Mouse (Mus musculus): ENCODE data around the gene Dgcr2. TPM values are rescaled to one million over a fixed set of nuclear protein-coding genes. Genes with fewer than 3 reads are reported as not detected.
A peak's percentile ranks its signal among the peaks of the same experiment; 100 is the strongest.

Gene Dgcr2
- polyA plus RNA-seq, 1 experiment from 2014 or later, result 98.6 TPM

DNA sequence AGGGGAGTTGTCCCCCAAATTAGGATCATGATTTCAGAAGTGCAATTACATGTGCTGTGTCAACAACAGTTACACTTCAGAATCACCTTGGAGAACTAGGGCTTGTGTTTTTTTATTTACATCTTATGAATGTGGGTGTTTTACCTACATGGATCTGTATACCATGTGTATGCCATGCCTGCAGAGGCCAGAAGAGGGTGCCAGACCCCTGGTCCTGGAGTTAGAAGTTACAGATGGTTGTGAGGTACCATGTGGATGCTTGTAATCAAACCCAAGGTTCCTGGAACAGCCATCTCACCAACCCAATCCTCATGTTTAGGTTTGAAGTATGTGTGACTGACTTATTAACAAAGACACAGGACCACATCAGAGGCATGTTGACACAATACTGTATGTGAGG lies 39.8 kb downstream of the Dgcr2 start:
- H3K27ac ChIP-seq (replicated peaks), result no peak overlapping the region
- H3K4me3 ChIP-seq, result no peak overlapping the region
- peak; percentile 40 for DNase-seq (ENCODE audit: low spot score)
- no peaks in the 10 kb centered on the region for H3K4me1 ChIP-seq
- peaks cover 91% of the 10 kb centered on the region for H3K36me3 ChIP-seq (replicated peaks)
- no peaks in the 10 kb centered on the region for H3K27me3 ChIP-seq (replicated peaks; ENCODE audit: low read depth, poor library complexity, severe bottlenecking)
- H3K9me3 ChIP-seq, result no peaks in the 10 kb centered on the region

DNA sequence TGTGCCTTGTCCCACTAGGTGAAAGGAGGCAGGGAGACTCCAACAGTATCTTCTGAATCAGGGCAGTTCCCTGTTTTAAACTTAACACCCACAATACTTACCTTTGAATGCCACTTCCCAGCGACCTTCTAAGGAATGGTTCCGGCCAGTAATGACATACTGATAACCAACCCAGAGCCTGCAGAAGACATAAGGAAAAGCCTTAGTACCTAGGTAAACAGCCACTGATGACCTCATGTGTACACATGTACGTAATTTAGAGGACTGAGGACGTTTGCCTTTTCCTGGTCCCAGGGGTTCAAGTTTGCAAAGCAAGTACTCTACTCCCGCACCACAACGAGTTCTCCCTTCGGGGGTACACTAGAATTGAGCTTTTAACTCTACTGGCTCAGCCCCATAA lies 41.2 kb downstream of the Dgcr2 start:
- WGBS, result 92% methylated on average over 7 of the region's 7 CpGs
- Histone ChIP-seq H3K4me3 (no peak overlapping the region), H3K36me3 (replicated peaks) (peaks cover 96% of the 10 kb centered on the region), H3K9me3 (no peaks in the 10 kb centered on the region), H3K27me3 (replicated peaks; ENCODE audit: low read depth, poor library complexity, severe bottlenecking) (no peaks in the 10 kb centered on the region), H3K27ac (replicated peaks) (no peak overlapping the region), H3K4me1 (no peaks in the 10 kb centered on the region)
- no peak for DNase-seq (ENCODE audit: low spot score)

DNA sequence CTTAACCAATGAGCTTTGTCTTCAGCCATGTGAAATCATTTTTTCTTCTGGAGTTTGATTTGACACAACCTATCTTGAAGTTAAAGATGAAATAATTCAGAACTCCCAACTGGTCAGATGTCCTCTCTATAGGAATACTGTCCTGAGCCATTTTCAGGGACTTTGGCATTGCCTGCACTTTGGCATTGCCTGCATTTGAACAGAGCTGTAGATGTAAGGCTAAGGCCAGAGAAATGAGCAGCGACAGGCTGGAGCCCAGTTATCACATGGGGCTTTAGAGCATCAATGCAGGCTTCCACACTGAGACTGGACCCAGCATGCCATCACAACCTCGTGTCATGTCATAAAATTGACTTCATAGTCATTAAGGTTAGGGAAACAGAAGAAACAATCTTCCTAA lies 45.1 kb downstream of the Dgcr2 start:
- 90% methylated on average over 2 of the region's 2 CpGs for WGBS
- H3K27ac ChIP-seq (replicated peaks), result no peak overlapping the region
- H3K36me3 ChIP-seq (replicated peaks), result peaks cover 97% of the 10 kb centered on the region
- no peaks in the 10 kb centered on the region for H3K9me3 ChIP-seq
- no peaks in the 10 kb centered on the region for H3K4me1 ChIP-seq
- no peak overlapping the region for H3K4me3 ChIP-seq
- DNase-seq (ENCODE audit: low spot score), result no peak
- no peaks in the 10 kb centered on the region for H3K27me3 ChIP-seq (replicated peaks; ENCODE audit: low read depth, poor library complexity, severe bottlenecking)

DNA sequence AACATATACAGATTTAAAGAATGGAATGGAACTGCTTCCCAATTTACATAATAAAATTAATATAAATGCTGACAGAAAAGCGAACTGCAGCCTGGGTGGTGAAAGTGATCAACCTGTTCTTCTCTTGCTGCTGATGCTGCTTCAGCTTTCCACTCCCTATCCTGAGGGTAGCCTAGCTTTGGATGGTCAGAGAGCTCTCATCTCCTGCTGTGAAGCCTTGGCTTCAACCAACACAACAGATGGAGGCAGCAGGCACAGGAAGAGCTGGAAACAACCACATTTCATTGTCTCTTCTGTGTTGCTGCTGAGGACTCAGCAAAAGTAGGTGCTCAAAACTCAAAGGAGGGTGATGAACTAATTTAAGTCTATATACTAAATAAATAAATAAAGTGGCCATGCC lies 46.5 kb downstream of the Dgcr2 start:
- WGBS, result 96% methylated on average over 1 of the region's 1 CpGs
- Histone ChIP-seq H3K36me3 (replicated peaks) (peaks cover 97% of the 10 kb centered on the region), H3K27ac (replicated peaks) (no peak overlapping the region), H3K27me3 (replicated peaks; ENCODE audit: low read depth, poor library complexity, severe bottlenecking) (no peaks in the 10 kb centered on the region), H3K4me1 (no peaks in the 10 kb centered on the region), H3K4me3 (no peak overlapping the region), H3K9me3 (no peaks in the 10 kb centered on the region)
- DNase-seq (ENCODE audit: low spot score), result no peak

DNA sequence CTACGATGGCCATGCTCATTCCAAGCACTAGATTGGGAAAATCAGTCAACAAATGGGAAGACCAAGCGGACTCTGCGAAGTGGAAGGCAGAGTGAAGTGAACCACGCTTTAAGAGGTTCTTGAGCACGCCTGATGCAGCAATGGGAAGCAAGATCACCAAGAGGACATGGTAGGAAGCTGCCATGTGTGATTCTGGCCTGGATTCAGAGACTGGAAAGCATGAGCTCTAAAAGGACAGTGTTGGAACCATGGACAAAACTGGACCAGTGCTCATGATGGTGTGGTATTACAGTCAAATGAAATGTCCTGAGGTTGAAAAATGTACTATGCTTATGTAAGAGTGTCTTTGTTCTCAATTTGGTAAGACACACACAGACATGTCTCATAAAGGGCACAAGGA lies 47.0 kb downstream of the Dgcr2 start:
- Histone ChIP-seq H3K4me3 (no peak overlapping the region), H3K27me3 (replicated peaks; ENCODE audit: low read depth, poor library complexity, severe bottlenecking) (no peaks in the 10 kb centered on the region), H3K9me3 (no peaks in the 10 kb centered on the region), H3K36me3 (replicated peaks) (peaks cover 97% of the 10 kb centered on the region), H3K4me1 (no peaks in the 10 kb centered on the region), H3K27ac (replicated peaks) (no peak overlapping the region)
- no peak for DNase-seq (ENCODE audit: low spot score)
- 96% methylated on average over 5 of the region's 5 CpGs for WGBS

DNA sequence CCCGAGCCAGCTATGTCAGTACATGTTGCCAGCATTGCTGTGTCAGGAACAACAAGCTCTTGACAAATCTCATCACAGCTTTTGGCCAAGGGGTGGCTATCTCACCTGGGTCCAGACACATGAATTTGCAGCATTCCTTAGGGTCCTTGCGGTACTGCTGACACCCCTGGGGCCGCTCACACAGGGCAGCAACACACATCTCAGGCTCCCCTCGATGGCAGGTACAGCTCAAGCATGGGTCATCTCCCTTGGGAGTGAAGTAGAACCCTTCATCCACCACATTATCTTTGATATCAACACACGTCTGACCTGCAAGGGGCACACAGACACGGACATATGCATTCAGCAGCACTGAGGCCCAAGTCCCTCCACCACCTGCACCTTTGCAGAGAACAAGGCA lies 48.9 kb downstream of the Dgcr2 start:
- Histone ChIP-seq H3K27me3 (replicated peaks; ENCODE audit: low read depth, poor library complexity, severe bottlenecking) (no peaks in the 10 kb centered on the region), H3K4me1 (no peaks in the 10 kb centered on the region), H3K4me3 (no peak overlapping the region), H3K36me3 (replicated peaks) (peaks cover 98% of the 10 kb centered on the region), H3K27ac (replicated peaks) (no peak overlapping the region), H3K9me3 (no peaks in the 10 kb centered on the region)
- WGBS, result 85% methylated on average over 6 of the region's 6 CpGs
- DNase-seq (ENCODE audit: low spot score), result no peak

DNA sequence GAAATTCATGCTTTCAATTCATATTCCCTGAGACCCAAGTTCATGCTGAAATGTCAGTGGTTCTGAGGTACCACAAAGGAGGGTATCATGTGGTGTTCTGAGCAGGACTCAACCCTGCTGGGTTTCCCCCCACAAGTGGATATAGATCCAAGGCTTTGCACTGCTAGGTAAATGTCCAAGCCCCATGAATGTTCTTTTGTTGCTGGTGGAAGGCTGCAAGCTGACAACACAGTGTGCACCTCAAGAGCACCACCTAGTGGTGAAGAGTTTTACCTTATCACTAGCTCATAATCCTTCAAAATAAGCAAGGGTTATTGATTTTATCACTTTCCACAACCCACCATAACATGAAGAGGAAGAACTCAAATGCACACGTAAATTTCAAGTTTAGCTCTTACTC lies 49.4 kb downstream of the Dgcr2 start:
- Histone ChIP-seq H3K4me3 (no peak overlapping the region), H3K9me3 (no peaks in the 10 kb centered on the region), H3K36me3 (replicated peaks) (peaks cover 98% of the 10 kb centered on the region), H3K4me1 (no peaks in the 10 kb centered on the region), H3K27me3 (replicated peaks; ENCODE audit: low read depth, poor library complexity, severe bottlenecking) (no peaks in the 10 kb centered on the region), H3K27ac (replicated peaks) (no peak overlapping the region)
- DNase-seq (ENCODE audit: low spot score), result no peak
- WGBS, result 31% methylated on average over 1 of the region's 1 CpGs

DNA sequence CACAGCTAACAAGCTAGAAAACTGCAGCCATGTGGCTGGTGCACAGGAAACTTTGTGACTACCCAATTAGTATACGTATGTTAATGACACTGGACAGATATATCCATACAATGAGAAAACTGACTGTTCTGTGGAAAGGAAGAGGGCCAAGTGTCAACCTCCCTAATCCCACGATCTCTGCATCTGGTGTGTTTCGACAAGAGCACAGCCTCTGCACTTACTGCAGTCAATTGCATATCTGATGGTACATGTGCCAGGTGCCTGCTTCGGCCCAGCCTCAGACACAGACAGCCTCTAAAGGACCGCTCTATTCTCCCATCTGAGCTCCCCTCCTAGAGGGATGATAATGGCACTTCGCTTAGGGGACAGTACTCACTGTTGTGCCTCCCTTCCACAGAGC lies 49.9 kb downstream of the Dgcr2 start:
- no peaks in the 10 kb centered on the region for H3K27me3 ChIP-seq (replicated peaks; ENCODE audit: low read depth, poor library complexity, severe bottlenecking)
- no peak overlapping the region for H3K27ac ChIP-seq (replicated peaks)
- H3K4me1 ChIP-seq, result no peaks in the 10 kb centered on the region
- H3K4me3 ChIP-seq, result no peak overlapping the region
- H3K9me3 ChIP-seq, result no peaks in the 10 kb centered on the region
- 94% methylated on average over 6 of the region's 6 CpGs for WGBS
- DNase-seq (ENCODE audit: low spot score), result no peak
- peaks cover 98% of the 10 kb centered on the region for H3K36me3 ChIP-seq (replicated peaks)

DNA sequence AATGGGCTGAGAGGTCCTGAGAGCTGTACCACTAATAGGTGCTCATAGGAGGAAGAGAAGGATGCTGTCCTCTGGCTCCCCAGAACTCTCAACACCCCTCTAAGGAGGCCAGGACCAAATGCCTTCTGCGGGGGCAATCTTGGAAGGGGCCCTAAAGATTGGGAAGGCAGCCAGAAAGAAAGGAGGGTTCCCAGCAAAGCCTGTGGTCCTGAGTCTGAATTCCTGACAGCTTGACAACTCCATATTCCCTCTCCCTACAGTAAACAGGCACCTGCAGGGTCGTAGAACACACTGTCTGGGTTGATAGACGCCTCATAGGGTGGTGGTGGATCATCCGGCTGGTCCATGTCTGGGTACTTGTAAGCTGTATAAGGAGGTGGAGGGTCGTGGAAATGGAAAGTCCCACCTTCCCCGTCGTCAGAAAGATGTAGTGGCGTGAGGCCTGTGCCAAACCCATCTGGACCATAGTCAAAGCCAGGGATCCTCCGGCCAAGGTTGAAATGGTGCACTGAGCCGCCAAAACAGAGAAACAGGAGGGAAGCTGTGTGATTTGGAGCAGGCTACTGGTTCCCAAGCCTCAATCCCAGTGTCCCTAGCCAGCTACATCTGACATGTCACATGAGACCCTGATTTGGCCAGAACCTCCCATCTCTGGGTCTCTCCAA lies 54.5 kb downstream of the Dgcr2 start:
- 92% methylated on average over 10 of the region's 10 CpGs for WGBS
- Histone ChIP-seq H3K9me3 (no peaks in the 10 kb centered on the region), H3K36me3 (replicated peaks) (peaks cover 95% of the 10 kb centered on the region), H3K4me1 (no peaks in the 10 kb centered on the region), H3K4me3 (no peak overlapping the region), H3K27ac (replicated peaks) (no peak overlapping the region), H3K27me3 (replicated peaks; ENCODE audit: low read depth, poor library complexity, severe bottlenecking) (no peaks in the 10 kb centered on the region)
- DNase-seq (ENCODE audit: low spot score), result no peak

DNA sequence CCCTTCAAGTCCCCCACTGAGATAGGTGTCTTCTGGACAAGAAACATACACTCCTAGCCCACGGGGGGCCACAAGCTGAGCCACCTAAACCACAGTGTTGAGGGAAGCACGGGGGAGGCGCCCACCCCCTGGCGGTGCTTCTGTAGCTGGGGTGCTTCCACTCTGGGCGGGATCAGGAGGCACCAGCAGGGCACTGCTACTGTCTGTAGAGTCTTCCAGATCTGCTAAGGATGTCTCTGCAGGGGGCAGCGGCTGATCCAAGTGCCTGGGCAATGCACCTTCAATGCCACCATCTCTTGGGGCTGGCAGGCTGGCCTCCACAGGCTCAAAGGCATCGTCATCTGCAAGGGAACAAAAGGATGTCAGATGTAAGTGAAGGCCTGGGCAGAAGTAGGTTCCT lies 55.9 kb downstream of the Dgcr2 start:
- H3K9me3 ChIP-seq, result no peaks in the 10 kb centered on the region
- no peak overlapping the region for H3K4me3 ChIP-seq
- H3K27ac ChIP-seq (replicated peaks), result no peak overlapping the region
- DNase-seq (ENCODE audit: low spot score), result no peak
- no peaks in the 10 kb centered on the region for H3K4me1 ChIP-seq
- WGBS, result 94% methylated on average over 7 of the region's 7 CpGs
- H3K36me3 ChIP-seq (replicated peaks), result peaks cover 86% of the 10 kb centered on the region
- peaks cover 8% of the 10 kb centered on the region for H3K27me3 ChIP-seq (replicated peaks; ENCODE audit: low read depth, poor library complexity, severe bottlenecking)

DNA sequence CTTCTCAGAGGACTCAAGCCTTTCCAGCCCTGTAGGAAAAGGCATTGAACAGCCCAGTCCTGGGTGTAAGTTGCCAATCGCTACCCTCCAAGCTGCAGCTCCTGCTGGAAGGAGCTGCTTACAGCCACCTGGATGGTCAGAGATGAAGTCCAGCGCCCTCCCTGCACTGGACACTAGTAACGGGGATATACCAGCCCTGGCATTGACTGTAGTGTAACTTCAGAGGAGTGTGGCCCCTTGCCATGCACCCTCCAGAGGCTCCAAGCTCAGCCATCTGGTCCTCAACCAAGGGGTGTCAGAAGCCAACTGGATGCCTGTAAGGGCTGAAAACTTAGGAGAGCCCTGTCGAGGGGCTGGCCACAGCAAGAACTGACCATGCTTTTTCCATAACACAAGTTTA lies 58.4 kb downstream of the Dgcr2 start:
- Histone ChIP-seq H3K4me3 (no peak overlapping the region), H3K27me3 (replicated peaks; ENCODE audit: low read depth, poor library complexity, severe bottlenecking) (peaks cover 33% of the 10 kb centered on the region), H3K36me3 (replicated peaks) (peaks cover 61% of the 10 kb centered on the region), H3K9me3 (no peaks in the 10 kb centered on the region), H3K4me1 (no peaks in the 10 kb centered on the region), H3K27ac (replicated peaks) (no peak overlapping the region)
- 79% methylated on average over 4 of the region's 4 CpGs for WGBS
- no peak for DNase-seq (ENCODE audit: low spot score)

DNA sequence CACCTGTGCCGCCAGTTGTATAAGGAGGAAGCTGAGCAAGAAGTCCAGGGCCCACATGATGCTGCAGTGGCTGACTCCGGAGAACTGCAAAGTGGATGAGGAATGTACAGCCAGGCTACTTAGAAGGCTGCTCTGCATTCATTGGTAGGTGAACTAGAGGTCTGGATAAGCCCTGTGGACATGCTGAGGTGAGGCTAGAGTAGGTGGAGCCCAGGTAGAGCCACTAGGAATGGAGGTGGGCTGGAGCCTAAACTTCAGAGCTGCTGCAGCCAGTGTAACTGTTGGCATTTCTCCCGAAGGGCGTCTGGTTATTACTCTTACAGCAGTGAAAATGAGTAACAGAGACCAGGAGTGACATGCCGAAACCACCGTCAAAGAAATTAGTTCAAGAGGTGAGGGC lies 60.3 kb downstream of the Dgcr2 start, which contains the start of gene Car15:
TSS of gene Car15 (minus strand) at position 314 of the 400 bp plus-strand sequence.
- Histone ChIP-seq H3K36me3 (replicated peaks) (peaks cover 42% of the 10 kb centered on the region), H3K27me3 (replicated peaks; ENCODE audit: low read depth, poor library complexity, severe bottlenecking) (peaks cover 52% of the 10 kb centered on the region), H3K4me3 (no peak within 1 kb of the TSS), H3K4me1 (peaks cover 14% of the 10 kb centered on the region), H3K27ac (replicated peaks) (no peak within 1 kb of the TSS), H3K9me3 (no peaks in the 10 kb centered on the region)
- no peak for DNase-seq (ENCODE audit: low spot score)
- 80% methylated on average over 6 of the region's 6 CpGs for WGBS

DNA sequence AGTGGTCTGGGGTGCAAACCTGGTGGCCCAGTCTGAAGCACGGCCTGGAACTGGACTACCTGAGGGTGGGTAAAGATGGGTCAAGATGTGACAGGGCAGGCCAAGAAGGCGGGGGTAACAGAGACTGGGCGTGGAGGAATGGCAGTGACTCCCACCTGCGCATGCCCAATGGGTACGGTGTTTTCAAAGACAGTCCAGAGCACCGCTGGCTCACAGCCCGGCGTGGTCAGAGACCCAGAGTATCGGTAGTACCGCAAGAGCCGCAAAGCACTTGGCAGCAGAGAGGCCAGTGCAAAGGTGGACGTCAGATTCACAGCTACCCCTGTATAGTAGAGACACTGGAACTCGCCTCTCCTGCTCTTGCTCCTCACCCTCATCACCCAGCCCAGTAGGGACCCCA lies 62.9 kb downstream of the Dgcr2 start:
- H3K36me3 ChIP-seq (replicated peaks), result peaks cover 16% of the 10 kb centered on the region
- peaks cover 23% of the 10 kb centered on the region for H3K4me1 ChIP-seq
- H3K27me3 ChIP-seq (replicated peaks; ENCODE audit: low read depth, poor library complexity, severe bottlenecking), result peaks cover 78% of the 10 kb centered on the region
- H3K4me3 ChIP-seq, result no peak overlapping the region
- 45% methylated on average over 13 of the region's 13 CpGs for WGBS
- no peak for DNase-seq (ENCODE audit: low spot score)
- H3K9me3 ChIP-seq, result no peaks in the 10 kb centered on the region
- no peak overlapping the region for H3K27ac ChIP-seq (replicated peaks)
